Mouse (Mus musculus): ENCODE data around the gene Dchs2. TPM values are rescaled to one million over a fixed set of nuclear protein-coding genes. Genes with fewer than 3 reads are reported as not detected.

Dchs2 gene
- polyA plus RNA-seq, 1 experiment from 2014 or later: 0.16 TPM

DNA sequence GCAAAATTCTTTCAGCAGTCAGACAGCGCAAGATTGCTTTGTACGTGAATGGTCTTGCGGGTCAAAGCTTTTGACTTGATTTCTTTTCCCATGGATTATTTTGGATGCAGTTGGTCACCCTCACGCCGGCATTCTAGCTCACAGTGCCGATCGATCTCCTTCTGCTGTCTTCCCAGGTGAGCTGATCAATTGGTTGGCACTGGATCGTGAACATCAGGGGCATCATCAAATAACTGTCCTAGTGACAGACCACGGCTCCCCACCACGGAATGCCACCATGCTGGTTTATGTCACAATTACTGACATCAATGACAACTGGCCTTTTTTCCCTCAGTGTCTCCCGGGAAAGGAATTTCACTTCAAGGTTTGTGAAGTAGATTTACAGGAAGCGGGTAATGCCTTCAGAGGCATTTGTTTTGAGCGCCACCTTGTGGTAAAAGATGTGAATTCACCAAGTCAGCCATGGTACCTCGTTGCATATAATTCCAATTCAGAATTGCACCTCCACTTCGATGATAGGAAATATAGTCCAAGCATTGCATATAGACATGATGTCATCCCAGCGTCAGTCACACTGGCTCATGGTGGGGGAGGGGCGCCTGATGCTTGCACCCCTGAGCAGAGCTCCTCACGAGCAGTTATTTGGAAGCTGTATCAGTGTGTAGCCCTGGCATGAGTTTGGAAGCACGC is 146.0 kb downstream of the Dchs2 start:
- H3K4me1 ChIP-seq (replicated peaks): no peaks in the 10 kb centered on the region
- H3K36me3 ChIP-seq: no peaks in the 10 kb centered on the region
- WGBS: 35% methylated on average over 19 of the region's 19 CpGs
- H3K4me2 ChIP-seq (replicated peaks): peak overlapping the region; percentile 17
- no peak overlapping the region for H3K9ac ChIP-seq
- no peaks in the 10 kb centered on the region for H3K27me3 ChIP-seq (replicated peaks)
- no peaks in the 10 kb centered on the region for H3K9me3 ChIP-seq
- no peak overlapping the region for H3K4me3 ChIP-seq (replicated peaks)
- no peak overlapping the region for H3K27ac ChIP-seq
- peak; percentile 68 for ATAC-seq

DNA sequence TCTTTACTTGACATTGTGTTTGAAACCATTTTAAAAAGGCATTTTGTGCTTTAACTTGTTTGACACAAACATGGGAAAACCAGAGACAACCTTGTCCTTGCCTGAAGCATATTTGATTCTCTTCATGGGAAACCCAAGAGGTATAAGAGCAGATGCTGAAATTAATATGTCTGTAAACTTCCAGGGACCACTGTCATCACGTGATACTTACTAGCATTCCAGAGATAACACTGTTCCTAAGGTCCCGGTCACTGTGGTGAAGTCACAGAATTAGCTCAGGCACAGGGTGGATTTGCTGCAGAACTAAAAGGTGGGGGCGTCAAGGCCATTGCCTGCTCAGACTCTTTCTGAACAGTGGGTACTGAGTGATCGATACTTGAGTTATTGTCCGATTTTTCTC is 148.0 kb downstream of the Dchs2 start:
- 57% methylated on average over 5 of the region's 5 CpGs for WGBS
- no peak overlapping the region for H3K4me2 ChIP-seq (replicated peaks)
- no peaks in the 10 kb centered on the region for H3K36me3 ChIP-seq
- no peaks in the 10 kb centered on the region for H3K9me3 ChIP-seq
- ATAC-seq: no peak
- H3K4me3 ChIP-seq (replicated peaks): no peak overlapping the region
- no peak overlapping the region for H3K9ac ChIP-seq
- H3K4me1 ChIP-seq (replicated peaks): no peaks in the 10 kb centered on the region
- no peak overlapping the region for H3K27ac ChIP-seq
- no peaks in the 10 kb centered on the region for H3K27me3 ChIP-seq (replicated peaks)

DNA sequence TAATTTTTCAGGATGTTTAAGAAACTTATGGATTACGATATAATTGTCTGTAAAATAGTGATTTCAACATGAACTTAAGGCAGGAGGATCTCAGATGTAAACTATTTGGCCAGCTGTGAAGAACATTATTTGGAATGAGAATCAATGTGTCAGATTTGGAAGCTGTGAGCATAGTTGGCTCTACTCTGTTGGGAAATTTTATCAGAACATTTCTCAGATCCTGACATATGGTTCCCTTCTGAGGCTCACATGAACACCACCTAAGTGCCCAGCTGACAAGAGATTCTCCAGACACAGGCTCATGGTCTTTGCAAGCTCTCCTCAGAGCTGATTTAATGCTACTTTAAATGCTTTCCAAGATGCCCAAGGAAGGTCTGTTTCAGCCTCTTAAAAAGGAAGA is 156.1 kb downstream of the Dchs2 start:
- no peak for ATAC-seq
- no peak overlapping the region for H3K27ac ChIP-seq
- 45% methylated on average over 1 of the region's 1 CpGs for WGBS

DNA sequence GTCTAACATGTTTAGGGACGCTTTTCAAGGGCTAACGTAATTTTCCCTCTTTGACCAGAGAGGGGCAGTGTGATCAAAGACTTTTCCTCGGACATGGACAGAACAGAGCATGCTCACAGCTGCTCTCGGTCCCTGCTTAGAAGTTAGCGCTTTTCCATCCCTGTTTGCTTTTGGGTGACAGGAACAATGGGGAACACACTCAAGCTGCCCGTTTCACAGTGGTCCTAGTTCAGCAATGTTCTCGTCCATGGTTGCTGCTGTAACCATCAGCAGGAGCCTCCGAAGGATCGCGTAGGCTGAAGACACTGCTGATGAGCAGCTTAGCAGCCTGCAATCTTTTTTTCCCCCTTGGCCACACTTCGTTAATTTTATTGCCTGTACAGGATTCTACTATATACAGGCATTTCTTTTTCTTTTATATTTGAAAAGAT is 159.2 kb downstream of the Dchs2 start:
- Histone ChIP-seq H3K36me3 (no peaks in the 10 kb centered on the region), H3K4me3 (replicated peaks) (peak overlapping the region; percentile 34), H3K27ac (no peak overlapping the region), H3K4me1 (replicated peaks) (no peaks in the 10 kb centered on the region), H3K4me2 (replicated peaks) (peak overlapping the region; percentile 65), H3K27me3 (replicated peaks) (no peaks in the 10 kb centered on the region), H3K9ac (no peak overlapping the region), H3K9me3 (no peaks in the 10 kb centered on the region)
- WGBS: 7% methylated on average over 11 of the region's 11 CpGs
- ATAC-seq: peak; percentile 82

More for the DNA sequence above, 156.1 kb downstream of the Dchs2 start:
- Histone ChIP-seq H3K4me1 (replicated peaks) (no peaks in the 10 kb centered on the region), H3K4me3 (replicated peaks) (no peak overlapping the region), H3K9me3 (no peaks in the 10 kb centered on the region), H3K27me3 (replicated peaks) (no peaks in the 10 kb centered on the region), H3K36me3 (no peaks in the 10 kb centered on the region), H3K9ac (no peak overlapping the region), H3K4me2 (replicated peaks) (no peak overlapping the region)

DNA sequence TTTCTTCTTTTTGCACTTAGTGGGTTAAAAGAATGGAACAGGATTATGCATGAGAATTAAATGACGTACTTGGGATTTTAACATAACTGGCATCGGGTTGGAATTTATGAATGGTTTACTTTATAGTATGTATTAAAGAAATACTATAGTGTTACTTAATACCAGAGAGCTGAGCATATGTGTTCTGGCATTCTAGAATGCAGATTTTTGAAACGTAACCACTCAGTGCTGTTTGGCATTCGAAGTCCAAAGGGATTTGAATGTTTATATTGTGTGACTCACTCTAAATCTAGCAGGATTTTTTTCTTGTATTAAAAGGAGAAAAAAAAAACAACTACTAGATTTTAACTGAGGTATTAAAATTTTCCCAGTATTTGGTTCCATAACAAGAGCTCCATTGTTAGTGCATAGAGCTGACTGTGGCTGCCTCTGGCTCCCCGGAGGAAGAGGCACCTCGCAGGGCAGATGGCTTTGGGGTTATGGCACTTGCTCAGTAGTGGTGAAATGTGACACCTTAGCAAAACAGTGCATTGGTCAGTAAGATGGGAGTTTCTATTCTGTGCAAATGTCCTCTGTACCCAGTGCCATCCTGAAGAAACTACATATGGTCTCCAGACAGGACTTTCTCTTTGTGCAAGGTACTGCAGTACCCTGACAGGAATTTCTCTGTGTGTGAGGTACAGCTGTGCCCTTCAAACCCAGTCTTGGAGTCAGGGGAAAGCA is 160.5 kb downstream of the Dchs2 start:
- Histone ChIP-seq H3K27ac (no peak overlapping the region), H3K9ac (no peak overlapping the region), H3K27me3 (replicated peaks) (no peaks in the 10 kb centered on the region), H3K9me3 (no peaks in the 10 kb centered on the region), H3K36me3 (no peaks in the 10 kb centered on the region), H3K4me1 (replicated peaks) (no peaks in the 10 kb centered on the region), H3K4me2 (replicated peaks) (no peak overlapping the region), H3K4me3 (replicated peaks) (no peak overlapping the region)
- WGBS: 43% methylated on average over 6 of the region's 6 CpGs
- ATAC-seq: no peak

DNA sequence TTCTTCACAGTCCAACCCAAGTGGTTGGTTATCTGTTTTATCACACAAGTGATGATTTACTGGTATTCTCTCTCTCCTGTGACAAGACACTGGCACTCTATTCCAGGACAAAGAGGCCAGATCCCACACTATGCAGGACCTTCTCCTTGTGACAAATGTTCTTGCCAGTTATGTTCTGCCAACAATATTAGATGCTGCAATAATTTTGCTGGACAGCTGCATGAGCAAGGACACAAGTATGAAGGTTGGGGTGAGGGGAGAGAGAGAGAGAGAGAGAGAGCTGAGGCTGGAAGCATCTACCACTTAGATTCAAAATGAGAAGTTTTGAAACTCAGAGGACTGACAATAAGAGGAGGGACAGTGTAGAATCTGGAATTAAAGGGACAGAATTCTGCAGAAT is 162.7 kb downstream of the Dchs2 start:
- Histone ChIP-seq H3K27me3 (replicated peaks) (no peaks in the 10 kb centered on the region), H3K4me3 (replicated peaks) (no peak overlapping the region), H3K36me3 (no peaks in the 10 kb centered on the region), H3K4me1 (replicated peaks) (no peaks in the 10 kb centered on the region), H3K9me3 (no peaks in the 10 kb centered on the region), H3K4me2 (replicated peaks) (no peak overlapping the region), H3K9ac (no peak overlapping the region), H3K27ac (no peak overlapping the region)
- ATAC-seq: no peak

DNA sequence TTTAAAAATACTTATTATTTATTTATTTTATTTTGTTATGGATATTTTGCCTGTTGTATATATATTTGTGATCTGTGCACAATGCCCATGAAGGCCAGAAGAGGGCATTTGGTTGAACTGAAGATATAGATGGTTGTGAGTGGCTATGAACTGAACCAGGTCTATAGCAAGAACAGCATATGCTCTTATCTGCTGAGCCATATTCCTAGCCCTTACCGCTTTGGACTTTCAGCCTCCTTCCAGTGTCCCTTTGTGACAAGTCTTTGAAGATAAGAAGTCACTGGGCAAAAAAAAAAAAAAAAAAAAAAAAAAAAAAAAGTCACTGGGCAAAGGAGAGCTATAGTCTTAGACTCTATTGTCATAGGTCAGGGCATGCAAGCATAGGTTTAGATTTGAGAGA is 163.2 kb downstream of the Dchs2 start:
- Histone ChIP-seq H3K36me3 (no peaks in the 10 kb centered on the region), H3K9me3 (no peaks in the 10 kb centered on the region), H3K4me2 (replicated peaks) (no peak overlapping the region), H3K27me3 (replicated peaks) (no peaks in the 10 kb centered on the region), H3K27ac (no peak overlapping the region), H3K4me3 (replicated peaks) (no peak overlapping the region), H3K4me1 (replicated peaks) (no peaks in the 10 kb centered on the region), H3K9ac (no peak overlapping the region)
- ATAC-seq: 0 out of 2 replicates have a peak, but pooled peaks have one; percentile 36
- WGBS: 64% methylated on average over 1 of the region's 1 CpGs

DNA sequence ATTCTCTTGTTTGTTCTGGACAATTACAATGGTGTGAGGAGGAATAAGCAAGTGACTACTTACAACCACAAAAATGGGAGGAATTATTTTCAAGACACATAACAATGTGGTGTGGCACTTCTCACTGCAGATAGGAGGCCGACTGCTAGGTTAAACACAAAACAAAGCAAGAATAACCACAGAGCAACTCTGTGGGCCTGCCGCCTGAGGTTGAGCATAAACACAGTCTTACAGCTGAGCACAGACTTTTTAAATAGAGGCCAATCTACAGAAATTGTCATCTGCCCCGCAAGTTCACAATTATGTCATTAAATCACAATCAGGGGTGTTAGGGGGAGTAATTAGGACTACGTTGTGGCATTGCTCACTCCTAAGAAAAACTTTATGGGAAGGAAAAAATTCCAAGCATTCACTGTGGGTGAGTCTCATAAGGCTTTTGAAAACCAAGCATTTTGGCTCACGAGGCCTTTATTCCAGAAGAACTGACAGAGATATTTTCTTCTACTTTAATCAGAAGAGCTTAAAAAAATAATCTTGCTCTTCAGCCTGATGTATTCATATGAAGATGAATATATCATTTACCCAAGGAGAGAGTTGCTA is 172.1 kb downstream of the Dchs2 start:
- no peak overlapping the region for H3K4me3 ChIP-seq (replicated peaks)
- H3K9me3 ChIP-seq: no peaks in the 10 kb centered on the region
- H3K4me2 ChIP-seq (replicated peaks): no peak overlapping the region
- H3K27me3 ChIP-seq (replicated peaks): no peaks in the 10 kb centered on the region
- WGBS: 52% methylated on average over 5 of the region's 5 CpGs
- no peak overlapping the region for H3K9ac ChIP-seq
- no peaks in the 10 kb centered on the region for H3K36me3 ChIP-seq
- H3K4me1 ChIP-seq (replicated peaks): no peaks in the 10 kb centered on the region
- ATAC-seq: no peak
- no peak overlapping the region for H3K27ac ChIP-seq

DNA sequence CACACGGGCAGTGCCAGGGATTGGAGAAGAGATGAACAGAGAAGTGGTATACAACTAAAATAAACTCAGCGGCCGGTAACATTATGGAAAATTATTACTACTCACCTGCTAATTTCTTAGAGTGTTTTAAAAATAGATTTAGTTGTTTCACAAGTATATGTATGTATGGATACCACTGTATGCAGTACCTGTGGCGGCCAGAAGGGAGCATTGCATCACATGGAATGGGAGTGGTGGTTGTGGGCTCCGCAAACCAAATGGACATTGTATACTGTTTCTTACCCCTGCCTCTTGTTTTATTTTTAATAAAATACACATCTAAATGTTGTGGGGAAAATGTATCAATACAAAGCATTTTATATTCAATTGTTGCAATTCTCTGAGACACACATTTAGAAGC is 176.1 kb downstream of the Dchs2 start:
- Histone ChIP-seq H3K27me3 (replicated peaks) (no peaks in the 10 kb centered on the region), H3K4me1 (replicated peaks) (no peaks in the 10 kb centered on the region), H3K9me3 (no peaks in the 10 kb centered on the region), H3K4me3 (replicated peaks) (no peak overlapping the region), H3K9ac (no peak overlapping the region), H3K36me3 (no peaks in the 10 kb centered on the region), H3K4me2 (replicated peaks) (no peak overlapping the region), H3K27ac (no peak overlapping the region)
- no peak for ATAC-seq
- 74% methylated on average over 5 of the region's 5 CpGs for WGBS

DNA sequence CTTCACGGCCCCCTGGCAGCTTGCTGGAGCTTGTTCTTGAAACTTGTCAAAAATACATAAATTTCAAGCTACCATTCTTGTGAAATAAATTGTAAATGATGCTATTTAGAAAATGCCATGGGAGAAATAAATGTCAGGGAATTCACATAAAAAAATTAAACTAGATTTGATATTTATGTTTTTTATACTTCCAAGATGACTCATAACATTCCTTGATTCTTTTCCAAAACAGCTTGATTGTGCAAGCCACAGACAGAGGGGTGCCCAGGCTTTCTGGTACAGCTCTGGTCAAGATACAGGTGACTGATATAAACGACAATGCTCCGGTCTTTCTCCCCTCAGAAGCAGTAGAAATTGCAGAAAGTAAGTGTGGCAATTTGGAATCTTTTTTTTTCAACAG is 218.2 kb downstream of the Dchs2 start:
- H3K27ac ChIP-seq: no peak overlapping the region
- WGBS: 83% methylated on average over 3 of the region's 3 CpGs
- H3K36me3 ChIP-seq: no peaks in the 10 kb centered on the region
- H3K9ac ChIP-seq: no peak overlapping the region
- H3K4me3 ChIP-seq (replicated peaks): no peak overlapping the region
- H3K4me2 ChIP-seq (replicated peaks): no peak overlapping the region
- H3K9me3 ChIP-seq: no peaks in the 10 kb centered on the region
- ATAC-seq: no peak
- H3K4me1 ChIP-seq (replicated peaks): no peaks in the 10 kb centered on the region
- H3K27me3 ChIP-seq (replicated peaks): no peaks in the 10 kb centered on the region

DNA sequence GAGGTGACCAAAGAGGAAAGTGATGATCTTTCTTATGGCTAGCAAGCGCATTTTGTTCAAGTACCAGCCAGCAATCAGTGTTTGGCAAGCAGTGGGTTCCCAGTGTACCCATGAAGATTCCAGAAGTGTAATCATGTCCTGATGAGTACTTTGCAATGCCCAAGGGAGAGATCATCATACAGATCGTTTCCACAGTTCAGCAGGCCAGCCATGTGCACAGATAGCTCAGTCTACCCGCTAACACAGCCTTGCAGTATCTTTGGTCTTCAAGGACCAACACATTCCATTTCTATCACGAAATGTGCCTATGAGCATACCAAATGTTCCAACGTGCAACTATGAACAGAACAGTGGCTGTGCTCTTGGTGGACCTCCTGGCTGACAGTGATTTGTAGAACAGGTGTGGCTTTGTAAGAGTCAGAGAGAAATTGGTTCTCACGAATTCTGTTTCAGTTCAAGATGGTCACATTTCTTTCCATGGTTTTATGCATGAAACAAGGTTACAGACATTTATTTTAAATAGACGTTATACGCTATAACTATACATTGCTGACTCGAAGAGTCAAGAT is 240.8 kb downstream of the Dchs2 start:
- no peaks in the 10 kb centered on the region for H3K36me3 ChIP-seq
- WGBS: 88% methylated on average over 9 of the region's 9 CpGs
- ATAC-seq: no peak

DNA sequence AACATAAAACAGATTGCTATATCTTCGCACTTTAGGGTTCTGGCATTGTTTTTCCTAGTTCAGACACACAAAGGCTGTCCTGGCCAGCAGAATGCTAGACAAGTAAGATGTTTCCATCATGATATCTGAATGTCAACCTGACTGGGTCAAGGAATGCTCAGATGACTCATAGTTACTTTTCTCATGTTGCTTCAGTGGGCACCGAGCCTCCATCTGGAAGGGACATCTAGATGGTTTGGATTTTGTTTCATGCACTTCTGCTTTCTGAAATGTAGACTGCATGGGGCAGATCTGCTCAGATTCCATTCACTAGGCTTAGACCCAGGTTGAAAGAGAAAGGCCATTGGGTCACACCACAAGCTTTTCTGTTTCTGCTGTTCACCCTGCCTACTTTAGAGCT is 242.1 kb downstream of the Dchs2 start:
- no peak overlapping the region for H3K4me2 ChIP-seq (replicated peaks)
- no peaks in the 10 kb centered on the region for H3K36me3 ChIP-seq
- no peak overlapping the region for H3K9ac ChIP-seq
- no peaks in the 10 kb centered on the region for H3K27me3 ChIP-seq (replicated peaks)
- no peaks in the 10 kb centered on the region for H3K4me1 ChIP-seq (replicated peaks)
- no peak overlapping the region for H3K4me3 ChIP-seq (replicated peaks)
- WGBS: 94% methylated on average over 2 of the region's 2 CpGs
- no peak overlapping the region for H3K27ac ChIP-seq
- H3K9me3 ChIP-seq: no peaks in the 10 kb centered on the region
- no peak for ATAC-seq

More for the DNA sequence above, 240.8 kb downstream of the Dchs2 start:
- H3K4me3 ChIP-seq (replicated peaks): no peak overlapping the region
- no peak overlapping the region for H3K27ac ChIP-seq
- no peaks in the 10 kb centered on the region for H3K9me3 ChIP-seq
- H3K4me2 ChIP-seq (replicated peaks): no peak overlapping the region
- no peaks in the 10 kb centered on the region for H3K4me1 ChIP-seq (replicated peaks)
- H3K27me3 ChIP-seq (replicated peaks): no peaks in the 10 kb centered on the region
- H3K9ac ChIP-seq: no peak overlapping the region
